Mouse (Mus musculus): ENCODE results near the gene Camta1.

Gene Camta1

GRCm38 (mm10) chr4:151185750-151186149, 675.9 kb downstream of the Camta1 start:
- no peak for DNase-seq

- DNase-seq = peak; percentile 91
These were observed 681.2 kb downstream of the Camta1 start for GRCm38 (mm10) chr4:151180394-151180902.

- DNase-seq = no peak
These were observed 682.0 kb downstream of the Camta1 start for GRCm38 (mm10) chr4:151179639-151180038.

DNA sequence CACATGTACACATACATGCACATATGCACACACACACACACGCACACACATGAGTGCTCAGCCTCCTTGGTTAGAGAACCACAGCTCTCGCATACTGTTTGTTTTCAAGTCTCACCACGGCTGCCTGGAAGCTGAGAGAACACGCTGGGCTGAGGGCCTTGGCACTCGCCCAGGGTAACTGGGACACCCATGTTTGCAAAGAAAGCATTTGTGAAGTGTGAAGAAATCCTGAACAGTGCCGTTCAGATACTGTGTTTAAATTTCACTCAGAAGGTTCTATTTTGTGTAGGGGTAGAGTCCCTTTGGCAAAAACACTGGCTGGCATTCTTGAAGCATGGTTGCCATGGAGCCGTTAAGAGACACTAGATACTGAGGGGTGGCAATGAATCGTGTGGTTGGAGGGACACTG, 682.7 kb downstream of the Camta1 start:
- DNase-seq = peak; percentile 91

GRCm38 (mm10) chr4:151172526-151172925, 689.1 kb downstream of the Camta1 start:
- no peak for DNase-seq

DNA sequence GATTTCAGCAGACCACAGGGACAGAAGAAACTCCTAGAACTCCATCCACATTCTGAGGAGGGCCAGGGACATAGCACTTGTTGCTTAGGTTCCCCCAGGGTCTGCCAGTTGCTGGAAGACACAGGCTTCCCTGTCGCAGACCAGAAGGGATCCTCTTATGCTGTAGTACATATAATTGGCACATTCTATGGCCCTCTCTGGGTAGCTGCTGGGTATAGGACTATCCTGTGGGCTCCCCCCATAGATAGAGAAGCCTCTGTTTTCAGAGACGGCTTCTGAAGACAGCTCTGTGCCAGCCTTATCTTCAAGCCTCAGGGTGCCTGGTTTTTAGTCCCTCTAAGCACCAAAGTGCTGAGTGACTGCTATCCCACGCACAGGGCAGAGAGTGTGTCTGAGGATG, 690.6 kb downstream of the Camta1 start:
- DNase-seq = no peak

DNA sequence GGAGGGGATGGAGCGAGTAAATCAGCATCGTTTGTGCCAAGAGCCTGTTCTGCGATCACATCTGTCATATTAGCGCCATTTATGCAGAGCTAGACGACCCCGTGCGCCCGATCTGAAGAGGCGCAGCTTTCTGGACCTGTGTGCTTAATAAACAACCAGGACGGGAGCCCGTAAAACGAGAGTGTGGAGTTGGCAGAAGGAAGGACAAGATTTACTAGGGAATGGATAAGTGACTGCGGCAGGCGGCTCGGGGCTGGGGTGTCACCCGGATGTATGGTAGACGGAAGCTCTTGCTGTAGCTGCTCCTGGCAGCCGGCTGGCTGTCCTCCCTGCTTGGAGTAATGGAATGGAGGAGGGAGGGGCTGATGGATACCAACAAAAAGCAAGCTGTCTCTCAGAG, 691.0 kb downstream of the Camta1 start:
- no peak for DNase-seq

DNA sequence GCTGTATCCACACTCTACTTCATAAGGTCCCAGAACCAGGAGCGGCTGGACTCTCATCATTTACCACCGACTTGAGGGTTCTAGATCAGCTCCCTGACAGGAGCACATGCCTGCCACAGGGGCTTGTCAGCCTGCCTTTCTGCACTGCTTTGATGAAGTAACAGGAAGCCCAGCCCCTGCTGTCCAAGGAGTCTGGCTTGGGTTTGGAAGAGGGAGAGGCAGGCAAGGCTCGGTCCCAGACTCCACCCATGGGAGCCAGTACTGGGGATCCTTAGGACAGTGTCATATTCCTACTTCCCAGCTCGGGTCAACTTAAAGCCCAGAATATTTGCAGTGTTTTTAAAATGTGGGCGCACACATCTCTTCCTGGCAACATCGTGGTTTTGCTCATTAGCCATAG, 694.7 kb downstream of the Camta1 start:
- DNase-seq = peak; percentile 92

DNA sequence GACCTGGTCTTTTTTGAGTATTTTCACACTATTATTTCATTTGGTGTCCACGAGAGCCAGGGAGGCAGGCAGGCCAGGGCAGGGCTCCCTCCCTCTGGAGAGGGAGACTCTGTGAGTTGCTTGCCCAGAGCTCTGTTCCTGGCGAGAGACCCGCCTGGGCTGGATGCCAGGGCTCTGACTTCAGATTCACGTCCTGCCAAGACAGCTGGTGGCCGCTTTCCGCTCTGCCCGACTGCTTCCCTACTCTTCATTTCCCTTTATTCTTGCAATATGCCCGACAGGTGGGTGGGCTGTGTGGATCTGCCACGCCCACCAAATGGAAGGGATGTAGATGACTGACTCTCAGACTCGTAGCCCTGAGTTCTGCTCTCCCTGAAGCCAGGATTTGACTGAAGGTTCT, 696.1 kb downstream of the Camta1 start:
- DNase-seq = peak; percentile 98

DNA sequence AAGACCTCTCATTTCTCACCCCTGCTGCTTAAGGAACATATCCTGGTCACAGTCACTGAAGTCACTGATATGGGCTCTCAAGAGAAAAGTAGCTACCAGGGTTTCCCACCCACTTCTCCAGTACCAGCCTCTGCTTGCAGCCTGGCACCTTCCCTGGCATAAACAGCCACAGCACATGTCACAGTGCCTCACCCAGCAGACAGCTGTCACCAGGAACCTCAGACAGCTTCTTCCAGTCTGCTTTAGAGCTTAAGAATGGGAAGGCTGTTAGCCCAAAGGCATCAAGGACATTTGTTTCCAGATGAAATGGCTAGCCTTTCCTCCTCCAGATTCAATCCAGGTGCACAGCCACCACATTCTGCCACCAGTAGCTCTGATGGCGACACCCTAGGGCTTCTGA, 697.4 kb downstream of the Camta1 start:
- no peak for DNase-seq

DNA sequence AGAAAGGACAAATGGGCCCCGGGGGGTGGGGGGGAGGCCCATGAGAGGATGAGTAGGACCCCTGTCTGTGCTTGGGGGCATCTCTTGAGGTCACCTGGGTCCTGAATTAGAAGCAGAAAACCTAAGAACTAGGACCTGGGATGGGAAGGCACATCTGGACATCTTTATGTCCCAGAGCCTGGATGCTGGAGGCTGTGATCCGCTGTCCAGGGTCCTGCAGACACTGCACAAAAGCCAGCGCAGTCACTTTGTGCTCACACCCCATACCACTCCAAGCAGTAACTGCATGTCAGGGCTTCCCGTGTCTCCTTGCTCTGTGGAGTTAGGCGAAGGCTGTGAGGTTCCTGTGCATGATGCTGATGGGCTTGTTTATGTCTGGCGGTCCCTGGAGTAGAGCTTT, 699.8 kb downstream of the Camta1 start:
- no peak for DNase-seq

- no peak for DNase-seq
These were observed 700.7 kb downstream of the Camta1 start for GRCm38 (mm10) chr4:151160932-151161331.

DNA sequence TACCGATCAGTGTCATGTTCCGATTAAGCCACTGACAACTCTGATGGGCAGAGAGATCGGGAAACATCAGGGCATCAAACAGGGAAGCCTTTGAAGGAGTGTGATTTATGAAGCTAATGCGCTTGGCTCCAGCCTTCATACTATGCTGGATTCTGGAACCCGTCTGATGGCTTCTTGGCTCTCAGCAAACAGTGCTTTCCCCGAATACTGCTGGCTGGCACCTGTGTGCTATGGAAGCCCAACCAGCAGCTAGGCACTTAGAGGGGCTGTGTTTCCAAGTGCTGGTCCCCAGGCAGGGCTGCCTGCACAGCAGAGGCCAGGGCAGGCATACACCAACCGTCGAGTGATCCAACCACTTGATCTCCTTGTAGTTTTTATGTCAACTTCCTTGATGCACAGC, 701.2 kb downstream of the Camta1 start:
- no peak for DNase-seq

- DNase-seq = no peak
These were observed 703.4 kb downstream of the Camta1 start for GRCm38 (mm10) chr4:151158250-151158649.

GRCm38 (mm10) chr4:151156904-151157303, 704.8 kb downstream of the Camta1 start:
- DNase-seq = peak; percentile 95

- no peak for DNase-seq
These were observed 706.1 kb downstream of the Camta1 start for GRCm38 (mm10) chr4:151155587-151155986.

DNA sequence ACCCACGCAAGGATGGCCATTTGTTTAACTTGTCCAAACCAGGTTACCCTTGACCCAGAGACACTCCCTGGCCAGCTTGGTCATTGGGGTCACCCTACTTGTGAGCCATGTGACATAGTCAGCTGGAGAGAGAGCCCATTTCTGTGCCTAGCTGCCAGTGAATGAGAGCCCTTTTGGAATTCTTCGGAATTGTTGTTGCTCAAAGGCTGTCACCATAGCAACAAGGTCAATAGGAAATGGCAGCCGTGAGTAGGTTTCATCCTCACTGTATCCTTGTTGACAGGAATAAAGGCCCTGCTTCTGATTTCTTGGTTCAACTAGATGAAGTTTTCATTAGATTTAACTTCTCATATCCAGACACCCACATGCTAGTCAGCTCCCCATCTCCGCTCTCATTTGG, 707.4 kb downstream of the Camta1 start:
- DNase-seq = no peak

GRCm38 (mm10) chr4:151152010-151152409, 709.7 kb downstream of the Camta1 start:
- no peak for DNase-seq

DNA sequence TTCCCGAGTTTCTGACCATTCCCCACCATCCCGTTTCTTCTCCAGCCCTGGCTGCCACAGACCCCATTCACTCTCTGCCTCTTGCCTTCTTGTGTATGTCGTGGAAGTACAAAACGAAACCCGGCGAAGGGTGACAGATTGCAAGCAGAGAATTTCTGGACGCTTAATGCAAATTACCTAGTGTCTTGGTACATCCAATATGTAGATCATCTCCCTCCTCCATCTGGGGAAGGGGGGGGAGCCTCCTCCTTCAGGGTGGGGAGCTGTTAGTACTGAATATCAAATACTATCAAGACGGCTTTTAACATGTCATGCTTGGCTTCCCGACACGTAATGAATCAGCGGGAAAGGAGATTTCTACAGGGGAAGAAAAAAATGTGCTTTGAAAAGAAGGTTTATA, 710.8 kb downstream of the Camta1 start:
- no peak for DNase-seq

- no peak for DNase-seq
These were observed 711.6 kb downstream of the Camta1 start for GRCm38 (mm10) chr4:151150115-151150514.

DNA sequence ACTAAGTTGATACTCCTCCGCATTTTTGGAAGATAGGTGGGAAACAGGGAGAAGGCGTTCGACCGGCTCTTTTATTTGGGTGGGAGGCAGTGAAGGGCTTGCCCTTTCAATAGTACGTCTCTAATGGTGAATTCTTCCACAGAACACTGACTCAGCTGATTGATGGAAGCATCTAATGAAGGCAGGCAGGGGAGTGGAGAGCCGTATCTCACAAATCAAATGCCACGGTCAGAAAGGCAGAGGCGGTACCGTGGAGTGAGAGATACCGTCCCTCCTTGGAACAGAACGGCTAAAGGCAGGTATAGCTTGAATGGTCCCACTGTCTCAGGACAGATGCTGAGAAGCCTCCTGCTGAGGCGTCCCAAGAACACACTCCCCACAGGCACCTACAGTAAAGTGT, 714.1 kb downstream of the Camta1 start:
- DNase-seq = no peak

GRCm38 (mm10) chr4:151144121-151144520, 717.6 kb downstream of the Camta1 start:
- no peak for DNase-seq

DNA sequence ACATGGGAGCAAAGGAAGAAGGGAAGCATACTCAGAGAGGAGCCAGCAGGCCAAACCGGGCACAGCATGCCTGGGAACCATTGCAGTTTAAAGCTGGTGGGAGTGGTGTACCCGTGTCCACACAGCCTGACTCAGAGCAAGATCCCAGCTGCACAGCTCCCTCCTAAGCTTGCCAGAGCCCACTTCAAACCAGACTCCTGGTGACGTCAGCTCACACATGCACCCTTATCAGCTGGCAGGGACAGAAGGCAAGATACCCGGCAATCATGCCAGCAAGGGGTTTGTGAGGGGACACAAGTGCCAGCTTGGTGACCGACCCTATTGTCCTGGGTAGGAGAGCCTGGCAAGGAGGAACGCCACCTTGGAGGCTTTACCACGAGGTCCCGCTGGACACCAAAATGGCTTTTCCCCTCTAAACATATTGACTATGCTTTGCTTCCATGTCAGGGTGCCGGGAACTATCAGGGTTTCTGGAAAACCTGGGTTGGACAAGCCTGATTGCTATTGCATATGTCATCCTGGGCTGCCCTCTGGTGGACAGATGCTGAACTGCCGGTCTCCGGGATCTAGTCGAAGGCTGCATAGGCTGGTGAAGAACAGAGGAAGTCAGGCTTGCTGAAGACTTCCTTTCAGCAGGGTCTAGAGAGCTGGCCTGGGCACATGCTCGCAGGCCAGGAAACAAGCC, 720.3 kb downstream of the Camta1 start:
- DNase-seq = peak; percentile 98

- DNase-seq = no peak
These were observed 721.2 kb downstream of the Camta1 start for GRCm38 (mm10) chr4:151140368-151140982.
